Mouse (Mus musculus) embryonic fibroblast, embryonic 13.5 days (primary cell): ENCODE results near the gene Cdk19.

Source experiments
- CTCF ChIP-seq: IDR thresholded peaks from 2 replicates; pipeline ENCODE4 v1.5.1; 2011; ENCODE audit warnings: mild to moderate bottlenecking, control low read depth, low read length, moderate library complexity, borderline replicate concordance; ENCODE audit not compliant: insufficient read depth
- POLR2A ChIP-seq: IDR thresholded peaks from 2 replicates; pipeline ENCODE4 v1.6.1; 2011; ENCODE audit warnings: low read depth, mild to moderate bottlenecking, control low read depth, low read length, moderate library complexity

- TF ChIP-seq CTCF = no peak
- TF ChIP-seq POLR2A = no peak
Measured at GRCm38 (mm10) chr10:40457116-40457515, 117.8 kb downstream of the Cdk19 start.
